Mouse (Mus musculus) cerebellum, adult 2 months (tissue): Measurements from ENCODE around the gene Pds5a. TPM values are rescaled to one million over a fixed set of nuclear protein-coding genes. Genes with fewer than 3 reads are reported as not detected.

Experiments used
- DNase-seq, 2 experiments: peaks; one replicate each; pipeline ENCODE4 v3.0.0; 2021
- H3K27ac ChIP-seq: fragments of 200-500 bp; 2 replicates; pipeline ENCODE4 v1.5.1; 2012; ENCODE audit warnings: low read length, control low read depth, inconsistent platforms; ENCODE audit not compliant: insufficient read depth
- H3K27me3 ChIP-seq: fragments of 200-500 bp; 2 replicates; pipeline ENCODE4 v1.6.1; 2012; ENCODE audit warnings: inconsistent platforms, mild to moderate bottlenecking, low read length, moderate library complexity; ENCODE audit not compliant: control insufficient read depth, insufficient read depth
- H3K4me1 ChIP-seq: fragments of 200-500 bp; 2 replicates; pipeline ENCODE4 v1.6.1; 2011; ENCODE audit warnings: low read length; ENCODE audit not compliant: control insufficient read depth, insufficient read depth
- H3K4me3 ChIP-seq: fragments of 200-500 bp; replicated peaks from 2 replicates; pipeline ENCODE3; 2011; ENCODE audit warnings: mild to moderate bottlenecking, low read depth, low read length, control low read depth; ENCODE audit not compliant: insufficient read depth
- CTCF ChIP-seq: fragments of 200-500 bp; IDR thresholded peaks from 2 replicates; pipeline ENCODE4 v1.5.1; 2011; ENCODE audit warnings: low read depth, mild to moderate bottlenecking, control low read depth, low read length, moderate library complexity, borderline replicate concordance; ENCODE audit not compliant: insufficient read depth
- POLR2A ChIP-seq: fragments of 200-500 bp; IDR thresholded peaks from 2 replicates; pipeline ENCODE4 v1.6.1; 2011; ENCODE audit warnings: low read length, control low read depth, borderline replicate concordance; ENCODE audit not compliant: insufficient read depth
- WGBS: fragments of 180-500 bp; shearing (Covaris S2); methylation state at CpG from one replicate; pipeline ENCODE4 v1.1.7; 2018; 5-methylcytosine and 5-hydroxymethylcytosine counted together
- polyA plus RNA-seq: library from polyadenylated mRNA; depleted of rRNA; stranded (reverse); fragments of >200 nt; gene quantifications from 2 replicates; pipeline ENCODE4 v1.2.3, GENCODE M21; 2012

Gene Pds5a
- polyA plus RNA-seq, 1 experiment: 58.3 TPM

DNA sequence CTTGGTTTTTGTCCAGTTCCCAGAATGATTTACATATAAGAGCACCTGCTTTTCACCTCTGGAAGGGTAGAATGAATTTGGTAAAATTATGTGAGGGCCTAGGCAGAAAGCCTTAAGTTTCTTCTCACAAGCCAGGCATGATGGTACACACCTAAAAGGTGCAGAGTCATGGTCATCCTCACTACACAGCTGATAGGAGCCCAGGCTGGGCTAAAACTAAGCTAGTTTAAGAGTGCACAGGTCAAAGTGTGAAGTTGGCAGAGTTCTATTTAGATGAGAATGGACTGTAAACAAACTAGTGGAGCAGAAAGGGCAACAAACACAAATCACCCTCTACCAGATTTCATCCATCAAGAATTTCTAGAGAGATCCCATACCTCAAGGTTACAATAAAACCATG, 73.7 kb downstream of the Pds5a start:
- TF ChIP-seq CTCF (no peak), POLR2A (no peak)
- Histone ChIP-seq H3K27ac (no peak overlapping the region), H3K4me1 (no peaks in the 10 kb centered on the region), H3K4me3 (no peak overlapping the region), H3K27me3 (no peaks in the 10 kb centered on the region)
- no peak for DNase-seq

DNA sequence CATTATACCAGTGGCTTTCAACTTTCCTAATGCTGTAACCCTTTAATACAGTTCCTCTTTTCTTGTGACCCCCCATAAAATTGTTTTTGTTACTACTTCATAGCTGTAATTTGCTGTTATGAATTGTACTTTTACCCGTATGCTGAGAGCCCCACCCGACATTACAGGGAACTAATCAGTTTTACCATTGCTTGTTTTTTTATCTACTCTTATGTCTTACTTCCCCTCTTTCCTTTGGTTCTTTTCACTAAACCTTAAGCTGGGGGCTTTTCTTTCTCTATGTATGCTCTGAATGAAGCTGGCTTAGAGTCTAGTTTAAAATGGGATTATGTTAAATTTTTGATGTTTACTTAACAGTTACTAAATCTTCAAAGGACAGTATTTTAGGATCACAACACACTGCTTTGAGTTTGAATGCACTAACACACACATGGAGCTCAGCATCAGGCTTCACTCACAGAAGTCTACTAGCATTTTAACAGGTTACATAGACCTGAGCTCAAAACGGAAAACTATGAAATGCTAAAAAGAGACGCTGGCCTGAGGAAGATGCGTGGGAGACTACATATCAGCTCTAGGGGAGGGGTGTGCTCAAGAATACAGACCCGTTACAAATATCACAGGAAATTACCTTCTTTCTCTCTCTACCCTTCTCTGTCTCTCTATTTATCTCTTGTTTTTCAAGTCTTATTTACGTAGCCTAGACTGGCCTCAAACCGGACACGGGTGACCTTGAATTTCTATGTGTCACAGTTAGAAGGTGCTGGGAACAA, 84.7 kb downstream of the Pds5a start:
- WGBS: 90% methylated on average over 9 of the region's 9 CpGs
- no peak for DNase-seq
- H3K27me3 ChIP-seq: no peaks in the 10 kb centered on the region
- no peak overlapping the region for H3K4me3 ChIP-seq
- H3K27ac ChIP-seq: no peak overlapping the region
- TF ChIP-seq POLR2A (no peak), CTCF (no peak)
- H3K4me1 ChIP-seq: no peaks in the 10 kb centered on the region

DNA sequence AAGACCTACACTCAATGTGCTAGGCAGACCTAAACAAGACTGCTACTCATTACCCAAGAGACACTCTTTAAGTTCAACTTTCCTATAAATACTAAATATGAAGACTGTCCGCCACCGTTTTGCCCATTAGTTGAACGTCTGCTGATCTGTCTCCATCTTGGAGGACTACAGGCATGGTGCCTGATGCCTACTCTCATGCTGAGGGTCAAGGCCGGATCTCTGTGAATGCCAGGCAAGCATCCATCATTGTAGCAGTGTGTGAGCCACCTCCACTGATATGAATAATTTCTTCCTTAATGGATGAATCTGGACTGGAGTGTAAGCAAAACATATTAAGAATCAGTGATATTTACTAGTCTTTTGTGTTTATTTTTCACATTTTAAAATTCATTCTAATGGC, 87.5 kb downstream of the Pds5a start:
- Histone ChIP-seq H3K27ac (no peak overlapping the region), H3K4me1 (no peaks in the 10 kb centered on the region), H3K4me3 (no peak overlapping the region), H3K27me3 (no peaks in the 10 kb centered on the region)
- WGBS: 73% methylated on average over 4 of the region's 4 CpGs
- TF ChIP-seq POLR2A (no peak), CTCF (no peak)
- DNase-seq: no peak

DNA sequence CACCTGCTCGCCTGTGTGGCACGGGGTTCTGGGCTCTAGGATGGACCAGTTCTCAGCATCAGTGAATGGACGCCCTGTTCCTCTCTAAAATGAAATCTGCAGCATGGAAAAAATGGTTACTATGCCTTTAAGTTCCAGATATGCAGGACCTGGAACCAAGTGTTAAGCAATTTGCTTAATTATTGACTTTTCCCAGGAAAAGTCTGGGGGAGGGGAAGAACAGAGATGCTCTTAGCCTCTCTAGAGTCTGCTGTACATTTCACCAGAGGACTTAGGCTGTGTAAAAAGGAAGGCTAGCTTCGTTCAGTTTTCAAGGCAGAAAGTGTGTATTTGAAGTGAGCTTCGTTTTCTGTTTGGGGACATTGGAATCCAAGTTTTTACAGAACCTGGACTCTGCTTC, 88.3 kb downstream of the Pds5a start:
- 89% methylated on average over 5 of the region's 5 CpGs for WGBS
- TF ChIP-seq POLR2A (no peak), CTCF (no peak)
- H3K27ac ChIP-seq: no peak overlapping the region
- no peaks in the 10 kb centered on the region for H3K27me3 ChIP-seq
- DNase-seq: no peak
- no peaks in the 10 kb centered on the region for H3K4me1 ChIP-seq
- H3K4me3 ChIP-seq: no peak overlapping the region

GRCm38 (mm10) chr5:65606820-65607219, 91.3 kb downstream of the Pds5a start:
- H3K27me3 ChIP-seq: no peaks in the 10 kb centered on the region
- WGBS: 89% methylated on average over 1 of the region's 1 CpGs
- H3K4me3 ChIP-seq: no peak overlapping the region
- no peak for DNase-seq
- no peak overlapping the region for H3K27ac ChIP-seq
- TF ChIP-seq POLR2A: no peak
- TF ChIP-seq CTCF: no peak
- no peaks in the 10 kb centered on the region for H3K4me1 ChIP-seq

DNA sequence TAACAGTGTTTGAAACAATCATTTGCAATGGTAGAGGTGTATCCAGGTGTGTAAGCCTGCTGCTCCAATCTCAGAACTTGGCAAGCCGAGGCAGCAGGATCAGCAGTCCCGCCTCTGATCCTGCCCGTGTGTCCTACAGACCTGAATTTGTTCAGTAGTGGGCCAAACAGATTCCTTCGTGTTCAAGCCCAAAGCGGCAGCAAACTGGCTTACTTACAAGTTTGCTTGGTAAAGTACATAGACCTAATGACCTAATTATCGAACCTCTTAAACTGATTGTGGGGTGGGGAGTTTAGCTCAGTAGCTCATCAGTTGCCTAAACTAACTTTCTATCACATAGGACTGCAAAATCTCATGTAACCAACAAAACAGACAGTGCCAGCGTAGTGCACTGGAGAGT, 98.4 kb downstream of the Pds5a start:
- TF ChIP-seq POLR2A (no peak), CTCF (no peak)
- DNase-seq: no peak
- no peaks in the 10 kb centered on the region for H3K4me1 ChIP-seq
- H3K27ac ChIP-seq: no peak overlapping the region
- WGBS: 82% methylated on average over 7 of the region's 7 CpGs
- H3K4me3 ChIP-seq: no peak overlapping the region
- no peaks in the 10 kb centered on the region for H3K27me3 ChIP-seq

GRCm38 (mm10) chr5:65592421-65592820, 105.7 kb downstream of the Pds5a start:
- no peak for DNase-seq
- no peak overlapping the region for H3K27ac ChIP-seq
- H3K4me1 ChIP-seq: no peaks in the 10 kb centered on the region
- no peak overlapping the region for H3K4me3 ChIP-seq
- TF ChIP-seq CTCF: no peak
- no peak for TF ChIP-seq POLR2A
- 94% methylated on average over 2 of the region's 2 CpGs for WGBS
- no peaks in the 10 kb centered on the region for H3K27me3 ChIP-seq

DNA sequence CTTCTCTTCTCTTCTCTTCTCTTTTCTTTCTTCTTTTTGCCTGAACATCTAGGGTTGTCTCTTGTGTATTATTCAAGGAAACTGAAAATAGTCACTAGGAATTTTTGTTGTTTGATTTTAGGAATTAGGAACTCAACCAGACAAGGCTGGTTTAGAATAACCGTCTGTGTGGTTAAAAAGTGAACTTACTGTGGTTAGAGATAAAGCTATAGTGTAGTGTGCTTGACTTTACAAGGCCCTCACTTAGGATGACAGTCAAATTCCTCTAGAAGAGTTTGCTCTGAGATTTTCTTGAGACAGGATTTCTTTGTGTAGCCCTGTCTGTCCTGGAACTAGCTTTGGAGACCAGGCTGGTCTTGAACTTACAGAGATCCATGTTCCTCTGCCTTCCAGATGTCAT, 107.9 kb downstream of the Pds5a start:
- TF ChIP-seq CTCF (no peak), POLR2A (no peak)
- H3K27ac ChIP-seq: no peak overlapping the region
- no peaks in the 10 kb centered on the region for H3K27me3 ChIP-seq
- no peak for DNase-seq
- no peaks in the 10 kb centered on the region for H3K4me1 ChIP-seq
- H3K4me3 ChIP-seq: no peak overlapping the region
- WGBS: 98% methylated on average over 1 of the region's 1 CpGs
